In genomic region chr17:56934545-56935330, GRCm38 (mm10) we compare ENCODE assay signal across 8 mouse cellular contexts. TPM values are rescaled to one million over a fixed set of nuclear protein-coding genes. Genes with fewer than 3 reads are reported as not detected.
DNase-seq lines count a peak whose midpoint lies in the region; ATAC-seq and TF ChIP-seq lines count a peak whose summit lies in the region.

No protein-coding gene starts in this region.

- H3K4me2 ChIP-seq in heart, embryonic 12.5 days = peak overlapping the region; percentile 92
- peak overlapping the region; percentile 90 for H3K4me2 ChIP-seq in embryonic facial prominence, embryonic 14.5 days (ENCODE audit: low read depth, low read length)
- peak overlapping the region; percentile 90 for H3K4me2 ChIP-seq in hindbrain, postnatal 0 days (ENCODE audit: low read depth, low read length)
- peak overlapping the region; percentile 98 for H3K4me2 ChIP-seq in lung, postnatal 0 days (replicated peaks; ENCODE audit: low read depth, low read length)

- no peak for DNase-seq in heart, postnatal 14 days
- DNase-seq in ES-CJ7 (ENCODE audit: low read depth, low spot score) = peak; percentile 34
- peak; percentile 39 for DNase-seq in embryonic facial prominence, embryonic 14.5 days (ENCODE audit: low spot score)
- DNase-seq in hindbrain, postnatal 0 days (ENCODE audit: low spot score) = peak; percentile 45
- DNase-seq in lung, postnatal 0 days (ENCODE audit: low spot score) = no peak
- no peak for DNase-seq in kidney, adult 9 months

- 2% methylated on average over 39 of the region's 45 CpGs for WGBS in heart, embryonic 12.5 days
- WGBS in embryonic facial prominence, embryonic 14.5 days = 3% methylated on average over 16 of the region's 45 CpGs
- WGBS in hindbrain, postnatal 0 days = 2% methylated on average over 32 of the region's 45 CpGs
- WGBS in lung, postnatal 0 days = 2% methylated on average over 19 of the region's 45 CpGs
- 2% methylated on average over 45 of the region's 45 CpGs for WGBS in small intestine, adult 2 months

- intact Hi-C loops in heart, postnatal 14 days (cut with DNase I) = loop anchor here (2.0 to 5.0 kb wide), 2 partner anchors 54 to 127 kb away; no protein-coding TSS in a partner anchor

- no peaks in the 10 kb centered on the region for H3K36me3 ChIP-seq in heart, embryonic 12.5 days
- 0 out of 2 replicates have a peak, but pooled peaks cover 4% of the 10 kb centered on the region for H3K36me3 ChIP-seq in embryonic facial prominence, embryonic 14.5 days (ENCODE audit: control insufficient read depth, insufficient read depth, low read length)
- no peaks in the 10 kb centered on the region for H3K36me3 ChIP-seq in hindbrain, postnatal 0 days (ENCODE audit: insufficient read depth, low read length)
- no peaks in the 10 kb centered on the region for H3K36me3 ChIP-seq in lung, postnatal 0 days (ENCODE audit: insufficient read depth, low read length)
- no peaks in the 10 kb centered on the region for H3K36me3 ChIP-seq in small intestine, adult 2 months (ENCODE audit: control insufficient read depth, insufficient read depth, low read length)

- peaks cover 5% of the 10 kb centered on the region; the same call in 1 of the 2 replicates for H3K9me3 ChIP-seq in heart, embryonic 12.5 days (replicated peaks)
- no peaks in the 10 kb centered on the region for H3K9me3 ChIP-seq in embryonic facial prominence, embryonic 14.5 days (ENCODE audit: control insufficient read depth, low read length)
- no peaks in the 10 kb centered on the region for H3K9me3 ChIP-seq in hindbrain, postnatal 0 days (ENCODE audit: low read length)
- no peaks in the 10 kb centered on the region for H3K9me3 ChIP-seq in lung, postnatal 0 days (ENCODE audit: low read length)

- no peak for TF ChIP-seq POLR2A in small intestine, adult 2 months (IDR thresholded peaks at IDR 0.05; ENCODE audit: low read depth, low read length)

- H3K27me3 ChIP-seq in heart, embryonic 12.5 days (replicated peaks) = peaks cover 5% of the 10 kb centered on the region; the same call in 1 of the 2 replicates
- H3K27me3 ChIP-seq in embryonic facial prominence, embryonic 14.5 days (replicated peaks; ENCODE audit: control insufficient read depth, insufficient read depth, low read length) = no peaks in the 10 kb centered on the region
- H3K27me3 ChIP-seq in hindbrain, postnatal 0 days (ENCODE audit: insufficient read depth, low read length) = no peaks in the 10 kb centered on the region
- no peaks in the 10 kb centered on the region for H3K27me3 ChIP-seq in lung, postnatal 0 days (replicated peaks; ENCODE audit: insufficient read depth, low read length)
- no peaks in the 10 kb centered on the region for H3K27me3 ChIP-seq in small intestine, adult 2 months (ENCODE audit: control insufficient read depth, insufficient read depth, low read length)

- H3K4me1 ChIP-seq in heart, embryonic 12.5 days (replicated peaks) = peaks cover 35% of the 10 kb centered on the region
- peaks cover 21% of the 10 kb centered on the region for H3K4me1 ChIP-seq in embryonic facial prominence, embryonic 14.5 days (ENCODE audit: control insufficient read depth, insufficient read depth, low read length)
- H3K4me1 ChIP-seq in hindbrain, postnatal 0 days (ENCODE audit: insufficient read depth, low read length) = peaks cover 16% of the 10 kb centered on the region
- peaks cover 3% of the 10 kb centered on the region; the same call in 1 of the 2 replicates for H3K4me1 ChIP-seq in lung, postnatal 0 days (ENCODE audit: insufficient read depth, low read depth, low read length)
- H3K4me1 ChIP-seq in small intestine, adult 2 months (ENCODE audit: control insufficient read depth, insufficient read depth, insufficient read length, low read length) = peaks cover 3% of the 10 kb centered on the region

- no peak for TF ChIP-seq CTCF in hindbrain, postnatal 0 days (IDR thresholded peaks at IDR 0.05; ENCODE audit: low read depth)
- TF ChIP-seq CTCF in lung, postnatal 0 days (IDR thresholded peaks at IDR 0.05) = no peak
- TF ChIP-seq CTCF in small intestine, adult 2 months (IDR thresholded peaks at IDR 0.05; ENCODE audit: extremely low read depth, insufficient read length, insufficient replicate concordance, low read depth, low read length) = no peak

- H3K4me3 ChIP-seq in heart, embryonic 12.5 days = peak overlapping the region; percentile 96
- H3K4me3 ChIP-seq in embryonic facial prominence, embryonic 14.5 days (ENCODE audit: low read depth, low read length) = peak overlapping the region; percentile 95
- H3K4me3 ChIP-seq in hindbrain, postnatal 0 days (ENCODE audit: low read length) = peak overlapping the region; percentile 91
- H3K4me3 ChIP-seq in lung, postnatal 0 days (ENCODE audit: low read depth, low read length) = peak overlapping the region; percentile 84
- peak overlapping the region; percentile 81 for H3K4me3 ChIP-seq in small intestine, adult 2 months (ENCODE audit: low read depth, low read length)

- H3K27ac ChIP-seq in heart, embryonic 12.5 days (ENCODE audit: poor library complexity, severe bottlenecking) = peak overlapping the region; percentile 65
- H3K27ac ChIP-seq in embryonic facial prominence, embryonic 14.5 days (replicated peaks; ENCODE audit: low read depth, low read length) = peak overlapping the region; percentile 84
- H3K27ac ChIP-seq in hindbrain, postnatal 0 days = peak overlapping the region; percentile 86
- peak overlapping the region; percentile 85 for H3K27ac ChIP-seq in lung, postnatal 0 days (ENCODE audit: low read length)
- H3K27ac ChIP-seq in small intestine, adult 2 months (ENCODE audit: insufficient read depth, low read depth, low read length) = no peak overlapping the region

- TF ChIP-seq EP300 in lung, postnatal 0 days (IDR thresholded peaks at IDR 0.05) = no peak

- peak overlapping the region; percentile 99 for H3K9ac ChIP-seq in heart, embryonic 12.5 days
- peak overlapping the region; percentile 97 for H3K9ac ChIP-seq in embryonic facial prominence, embryonic 14.5 days (ENCODE audit: low read depth, low read length)
- H3K9ac ChIP-seq in hindbrain, postnatal 0 days (replicated peaks; ENCODE audit: low read length) = peak overlapping the region; percentile 93
- H3K9ac ChIP-seq in lung, postnatal 0 days (replicated peaks; ENCODE audit: low read depth) = peak overlapping the region; percentile 64

- ATAC-seq in heart, embryonic 12.5 days (ENCODE audit: insufficient number of reproducible peaks, low FRiP score) = peak; percentile 73
- peak; percentile 56 for ATAC-seq in embryonic facial prominence, embryonic 14.5 days (ENCODE audit: low read depth)
- ATAC-seq in hindbrain, postnatal 0 days = peak; percentile 56; the same call in 1 of the 2 replicates
- ATAC-seq in lung, postnatal 0 days = peak; percentile 63

RNA-seq across cellular contexts. Expression of gene Mllt1, which starts 0.5 kb away (rescaled TPM):
- polyA plus RNA-seq in heart, embryonic 12.5 days (2016; fragmentation: Nextera tagmentation; extraction: Ambion mirVana) = 45.3 and 50.6 TPM in 2 replicates
- total RNA-seq in heart, postnatal 14 days (2021) = 10 to 100 TPM; 22.0 to 22.7 TPM
- 24.7 and 32.7 TPM in 2 replicates for polyA plus RNA-seq in embryonic facial prominence, embryonic 14.5 days (2014; fragmentation: Nextera tagmentation; extraction: Ambion mirVana)
- total RNA-seq in hindbrain, postnatal 0 days (2014; rRNA removed) = 131 and 135 TPM in 2 replicates
- 46.7 and 52.0 TPM in 2 replicates for polyA plus RNA-seq in hindbrain, postnatal 0 days (2015; fragmentation: Nextera tagmentation; extraction: Ambion mirVana)
- polyA plus RNA-seq in lung, postnatal 0 days (2015; fragmentation: Nextera tagmentation; extraction: Ambion mirVana) = 17.7 TPM in 2 replicates
- 25.0 and 46.3 TPM in 2 replicates for polyA plus RNA-seq in small intestine, adult 2 months (2012; rRNA removed)

RNA-seq across cellular contexts. Expression of gene Acer1, which starts 47.2 kb away (rescaled TPM):
- polyA plus RNA-seq in heart, embryonic 12.5 days (2016; fragmentation: Nextera tagmentation; extraction: Ambion mirVana) = not detected in 2 replicates
- not detected for total RNA-seq in heart, postnatal 14 days (2021)
- polyA plus RNA-seq in embryonic facial prominence, embryonic 14.5 days (2014; fragmentation: Nextera tagmentation; extraction: Ambion mirVana) = 1.3 and 2.4 TPM in 2 replicates
- not detected in 2 replicates for total RNA-seq in hindbrain, postnatal 0 days (2014; rRNA removed)
- polyA plus RNA-seq in hindbrain, postnatal 0 days (2015; fragmentation: Nextera tagmentation; extraction: Ambion mirVana) = not detected in 2 replicates
- polyA plus RNA-seq in lung, postnatal 0 days (2015; fragmentation: Nextera tagmentation; extraction: Ambion mirVana) = not detected in 2 replicates
- polyA plus RNA-seq in small intestine, adult 2 months (2012; rRNA removed) = 9.0 and 28.9 TPM in 2 replicates

RNA-seq across cellular contexts. Expression of gene Clpp, which starts 55.4 kb away (rescaled TPM):
- polyA plus RNA-seq in heart, embryonic 12.5 days (2016; fragmentation: Nextera tagmentation; extraction: Ambion mirVana) = 98.1 and 102 TPM in 2 replicates
- 10 to 100 TPM; 57.3 to 64.0 TPM for total RNA-seq in heart, postnatal 14 days (2021)
- 140 and 142 TPM in 2 replicates for polyA plus RNA-seq in embryonic facial prominence, embryonic 14.5 days (2014; fragmentation: Nextera tagmentation; extraction: Ambion mirVana)
- total RNA-seq in hindbrain, postnatal 0 days (2014; rRNA removed) = 137 and 150 TPM in 2 replicates
- polyA plus RNA-seq in hindbrain, postnatal 0 days (2015; fragmentation: Nextera tagmentation; extraction: Ambion mirVana) = 163 TPM in 2 replicates
- polyA plus RNA-seq in lung, postnatal 0 days (2015; fragmentation: Nextera tagmentation; extraction: Ambion mirVana) = 62.5 and 71.1 TPM in 2 replicates
- 86.2 and 132 TPM in 2 replicates for polyA plus RNA-seq in small intestine, adult 2 months (2012; rRNA removed)

RNA-seq across cellular contexts. Expression of gene 1700061G19Rik, which starts 59.5 kb away (rescaled TPM):
- 0.33 and 0.36 TPM in 2 replicates for polyA plus RNA-seq in heart, embryonic 12.5 days (2016; fragmentation: Nextera tagmentation; extraction: Ambion mirVana)
- not detected for total RNA-seq in heart, postnatal 14 days (2021)
- 0.14 and 0.26 TPM in 2 replicates for polyA plus RNA-seq in embryonic facial prominence, embryonic 14.5 days (2014; fragmentation: Nextera tagmentation; extraction: Ambion mirVana)
- total RNA-seq in hindbrain, postnatal 0 days (2014; rRNA removed) = not detected in 2 replicates
- 0.34 and 0.35 TPM in 2 replicates for polyA plus RNA-seq in hindbrain, postnatal 0 days (2015; fragmentation: Nextera tagmentation; extraction: Ambion mirVana)
- polyA plus RNA-seq in lung, postnatal 0 days (2015; fragmentation: Nextera tagmentation; extraction: Ambion mirVana) = 0.15 and 0.23 TPM in 2 replicates
- polyA plus RNA-seq in small intestine, adult 2 months (2012; rRNA removed) = not detected in 2 replicates

Comparison
In these comparisons a context has a peak if more than half of its experiments do, and no peak if none do; other contexts are left out.
1. DNase-seq: peak in ES-CJ7 (single experiment), embryonic facial prominence, embryonic 14.5 days (single experiment) and hindbrain, postnatal 0 days (single experiment); none in heart, postnatal 14 days (0 of 2), lung, postnatal 0 days (single experiment) and kidney, adult 9 months (single experiment).
2. Peak in every context shown above with its lines, with median percentiles within 50 percentile points of each other: ATAC-seq, H3K4me2 ChIP-seq, H3K4me3 ChIP-seq and H3K9ac ChIP-seq.